Mouse (Mus musculus) mature B cell (primary cell): Measurements from ENCODE around the gene Vmn1r78.
"Not testable (repeated sequence)": the region's sequence is repeated elsewhere in the genome, so short reads cannot be mapped to it uniquely, and the experiment has no call there.

ENCODE experiments used
- in situ Hi-C: fragments of 300-500 bp; cut with MboI; formaldehyde crosslinking; loops from 2 replicates; pipeline ENCODE4 v1.14.3; 2019

Gene Vmn1r78

GRCm38 (mm10) chr7:12149957-12150356, at the start of gene Vmn1r78:
TSS of gene Vmn1r78 (plus strand) at chr7:12150257.
- in situ Hi-C loops = no loop called here

GRCm38 (mm10) chr7:12156463-12156862, 6.4 kb downstream of the Vmn1r78 start:
- in situ Hi-C loops = not testable (repeated sequence)

GRCm38 (mm10) chr7:12170979-12171378, 20.9 kb downstream of the Vmn1r78 start, which contains the start of gene Vmn1r79:
TSS of gene Vmn1r79 (plus strand) at chr7:12171279.
- in situ Hi-C loops = not testable (repeated sequence)

- in situ Hi-C loops = not testable (repeated sequence)
Observed at GRCm38 (mm10) chr7:12172926-12173325, 22.9 kb downstream of the Vmn1r78 start.

GRCm38 (mm10) chr7:12188986-12189385, 38.9 kb downstream of the Vmn1r78 start, which contains the start of gene Vmn1r80:
TSS of gene Vmn1r80 (plus strand) at chr7:12189286.
- in situ Hi-C loops = no loop called here

- in situ Hi-C loops = no loop called here
Observed at GRCm38 (mm10) chr7:12204141-12204540, 54.1 kb downstream of the Vmn1r78 start.
